ENCODE assay signal across 8 mouse cellular contexts in genomic region chr2:180170806-180171521, GRCm38 (mm10). TPM values are rescaled to one million over a fixed set of nuclear protein-coding genes. Genes with fewer than 3 reads are reported as not detected.
DNase-seq lines count a peak whose midpoint lies in the region; ATAC-seq and TF ChIP-seq lines count a peak whose summit lies in the region.

Gene Adrm1 (plus strand): TSS chr2:180171485.

- peak; percentile 93 for DNase-seq in c-Kit-negative CD71-positive TER-119-positive erythroid progenitor cells, embryonic 14.5 days (ENCODE audit: low read depth, low spot score)
- DNase-seq in forebrain, embryonic 10.5 days (ENCODE audit: extremely low spot score, low spot score): peak; percentile 95
- peak; percentile 95 to 98 for DNase-seq in kidney, postnatal 25 days
- DNase-seq in liver, embryonic 14.5 days (ENCODE audit: low read depth in 3 of 3, low spot score in 3 of 3): peak; percentile 89 to 92 (median 91)
- DNase-seq in neural tube, embryonic 11.5 days (ENCODE audit: low spot score): peak; percentile 99
- DNase-seq in stomach, postnatal 0 days (ENCODE audit: low spot score): peak; percentile 98

- H3K36me3 ChIP-seq in forebrain, embryonic 10.5 days (replicated peaks): peaks cover 34% of the 10 kb centered on the region
- peaks cover 20% of the 10 kb centered on the region for H3K36me3 ChIP-seq in heart, embryonic 15.5 days
- peaks cover 27% of the 10 kb centered on the region for H3K36me3 ChIP-seq in liver, embryonic 14.5 days (replicated peaks; ENCODE audit: control insufficient read depth, insufficient read depth, low read depth)
- H3K36me3 ChIP-seq in neural tube, embryonic 11.5 days (ENCODE audit: control insufficient read depth, insufficient read depth, low read length): peaks cover 6% of the 10 kb centered on the region
- H3K36me3 ChIP-seq in stomach, postnatal 0 days (ENCODE audit: control insufficient read depth, insufficient read depth, low read length): peaks cover 9% of the 10 kb centered on the region

- H3K27me3 ChIP-seq in forebrain, embryonic 10.5 days (ENCODE audit: poor library complexity, severe bottlenecking): no peaks in the 10 kb centered on the region
- H3K27me3 ChIP-seq in heart, embryonic 15.5 days: no peaks in the 10 kb centered on the region
- no peaks in the 10 kb centered on the region for H3K27me3 ChIP-seq in liver, embryonic 14.5 days (ENCODE audit: control insufficient read depth, insufficient read depth, low read length)
- H3K27me3 ChIP-seq in neural tube, embryonic 11.5 days (ENCODE audit: control insufficient read depth, insufficient read depth, low read length): no peaks in the 10 kb centered on the region
- H3K27me3 ChIP-seq in stomach, postnatal 0 days (ENCODE audit: control insufficient read depth, insufficient read depth, low read length): no peaks in the 10 kb centered on the region

- peak within 1 kb of the TSS; percentile 99 for H3K9ac ChIP-seq in heart, embryonic 15.5 days
- H3K9ac ChIP-seq in liver, embryonic 14.5 days (replicated peaks): peak within 1 kb of the TSS; percentile 97
- peak within 1 kb of the TSS; percentile 94 for H3K9ac ChIP-seq in neural tube, embryonic 11.5 days (ENCODE audit: low read length)
- H3K9ac ChIP-seq in stomach, postnatal 0 days (ENCODE audit: low read length): peak within 1 kb of the TSS; percentile 99

- peak within 1 kb of the TSS; percentile 96 for H3K27ac ChIP-seq in forebrain, embryonic 10.5 days
- peak within 1 kb of the TSS; percentile 93 for H3K27ac ChIP-seq in heart, embryonic 15.5 days
- H3K27ac ChIP-seq in liver, embryonic 14.5 days: peak within 1 kb of the TSS; percentile 83
- peak within 1 kb of the TSS; percentile 88 for H3K27ac ChIP-seq in neural tube, embryonic 11.5 days (ENCODE audit: low read depth, low read length)
- peak within 1 kb of the TSS; percentile 98 for H3K27ac ChIP-seq in stomach, postnatal 0 days (replicated peaks)

- no peaks in the 10 kb centered on the region for H3K9me3 ChIP-seq in forebrain, embryonic 10.5 days
- H3K9me3 ChIP-seq in heart, embryonic 15.5 days (replicated peaks): no peaks in the 10 kb centered on the region
- no peaks in the 10 kb centered on the region for H3K9me3 ChIP-seq in liver, embryonic 14.5 days (ENCODE audit: control insufficient read depth, low read length)
- H3K9me3 ChIP-seq in neural tube, embryonic 11.5 days (ENCODE audit: control insufficient read depth, low read length): no peaks in the 10 kb centered on the region
- H3K9me3 ChIP-seq in stomach, postnatal 0 days (ENCODE audit: control insufficient read depth, low read length): no peaks in the 10 kb centered on the region

- peaks cover 28% of the 10 kb centered on the region for H3K4me1 ChIP-seq in forebrain, embryonic 10.5 days
- peaks cover 20% of the 10 kb centered on the region for H3K4me1 ChIP-seq in heart, embryonic 15.5 days (replicated peaks)
- H3K4me1 ChIP-seq in liver, embryonic 14.5 days (replicated peaks; ENCODE audit: control insufficient read depth in 2 of 2, insufficient read depth in 2 of 2, low read length in 1 of 2): peaks cover 10 to 18% of the 10 kb centered on the region in 2 experiments; a peak in 3 of 4 replicates
- H3K4me1 ChIP-seq in neural tube, embryonic 11.5 days (ENCODE audit: control insufficient read depth, insufficient read depth, low read length): peaks cover 12% of the 10 kb centered on the region; the same call in 1 of the 2 replicates
- H3K4me1 ChIP-seq in stomach, postnatal 0 days (replicated peaks; ENCODE audit: control insufficient read depth, insufficient read depth): no peaks in the 10 kb centered on the region; the same call in 1 of the 2 replicates

- 5% methylated on average over 41 of the region's 41 CpGs for WGBS in forebrain, embryonic 10.5 days
- WGBS in heart, embryonic 15.5 days: 5% methylated on average over 41 of the region's 41 CpGs
- 4% methylated on average over 41 of the region's 41 CpGs for WGBS in liver, embryonic 14.5 days (ENCODE audit: insufficient replicate concordance)
- 5% methylated on average over 40 of the region's 41 CpGs for WGBS in neural tube, embryonic 11.5 days
- 3% methylated on average over 41 of the region's 41 CpGs for WGBS in stomach, postnatal 0 days

- peak within 1 kb of the TSS; percentile 95 for H3K4me3 ChIP-seq in forebrain, embryonic 10.5 days
- H3K4me3 ChIP-seq in heart, embryonic 15.5 days: peak within 1 kb of the TSS; percentile 100
- peak within 1 kb of the TSS; percentile 84 to 99 for H3K4me3 ChIP-seq in liver, embryonic 14.5 days (ENCODE audit: insufficient read depth in 1 of 2, low read depth in 2 of 2, low read length in 2 of 2)
- H3K4me3 ChIP-seq in neural tube, embryonic 11.5 days (ENCODE audit: low read depth, low read length): peak within 1 kb of the TSS; percentile 98
- peak within 1 kb of the TSS; percentile 96 for H3K4me3 ChIP-seq in stomach, postnatal 0 days (ENCODE audit: low read depth, low read length)

- peak within 1 kb of the TSS; percentile 96 for H3K4me2 ChIP-seq in heart, embryonic 15.5 days
- H3K4me2 ChIP-seq in liver, embryonic 14.5 days (ENCODE audit: low read depth): peak within 1 kb of the TSS; percentile 83
- H3K4me2 ChIP-seq in neural tube, embryonic 11.5 days (ENCODE audit: low read depth): peak within 1 kb of the TSS; percentile 99
- peak within 1 kb of the TSS; percentile 90 for H3K4me2 ChIP-seq in stomach, postnatal 0 days (replicated peaks; ENCODE audit: low read depth)

- peak; percentile 94 for ATAC-seq in CD4-positive, CD25-positive, alpha-beta regulatory T cell, adult 4 months
- ATAC-seq in heart, embryonic 15.5 days (replicated peaks; ENCODE audit: insufficient number of reproducible peaks, insufficient read depth, low FRiP score, low read depth): peak; percentile 97
- ATAC-seq in liver, embryonic 14.5 days (ENCODE audit: insufficient read depth): peak; percentile 96
- peak; percentile 98 for ATAC-seq in neural tube, embryonic 11.5 days (ENCODE audit: insufficient read depth, low FRiP score, low TSS enrichment)
- ATAC-seq in stomach, postnatal 0 days (ENCODE audit: low FRiP score, low TSS enrichment): peak; percentile 95

- peak; percentile 91 for TF ChIP-seq CTCF in liver, embryonic 14.5 days (IDR thresholded peaks at IDR 0.05; ENCODE audit: low read depth)
- peak; percentile 98 for TF ChIP-seq CTCF in stomach, postnatal 0 days (IDR thresholded peaks at IDR 0.05; ENCODE audit: low read depth)

- no peak for TF ChIP-seq EP300 in liver, embryonic 14.5 days (IDR thresholded peaks at IDR 0.05; ENCODE audit: low read depth)
- no peak for TF ChIP-seq EP300 in stomach, postnatal 0 days (optimal IDR thresholded peaks at IDR 0.05)

RNA-seq across cellular contexts. Expression of gene Adrm1, which starts in this region (rescaled TPM):
- 100 to 1,000 TPM in 1 of 2 experiments, 10 to 100 TPM in 1; 83.1 to 115 TPM for polyA plus RNA-seq in CD4-positive, CD25-positive, alpha-beta regulatory T cell, adult 4 months (2017; shearing (Covaris generic))
- polyA plus RNA-seq in forebrain, embryonic 10.5 days (2016; fragmentation: Nextera tagmentation; extraction: Ambion mirVana): 271 and 281 TPM in 2 replicates
- 123 and 139 TPM in 2 replicates for polyA plus RNA-seq in heart, embryonic 15.5 days (2015; fragmentation: Nextera tagmentation; extraction: Ambion mirVana)
- polyA plus RNA-seq in liver, embryonic 14.5 days (2012; rRNA removed): 51.7 and 53.3 TPM in 2 replicates
- 77.8 and 80.5 TPM in 2 replicates for polyA plus RNA-seq in liver, embryonic 14.5 days (2014; fragmentation: Nextera tagmentation; extraction: Ambion mirVana)
- polyA plus RNA-seq in neural tube, embryonic 11.5 days (2014; fragmentation: Nextera tagmentation; extraction: Ambion mirVana): 195 and 198 TPM in 2 replicates
- 141 TPM in 2 replicates for polyA plus RNA-seq in stomach, postnatal 0 days (2015; fragmentation: Nextera tagmentation; extraction: Ambion mirVana)

Comparison
In these comparisons a context has a peak if more than half of its experiments do, and no peak if none do; other contexts are left out.
1. Peak in every context shown above with its lines: DNase-seq, ATAC-seq, H3K4me3 ChIP-seq and H3K27ac ChIP-seq.